Mouse (Mus musculus) MEL (cell line): ENCODE measurements around the gene Rab44.
A peak's percentile ranks its signal among the peaks of the same experiment; 100 is the strongest.

Experiments
- CHD2 ChIP-seq: IDR thresholded peaks from 2 replicates; pipeline ENCODE4 v1.6.1; 2011; ENCODE audit warnings: low read length, improper control_type of control experiment
- CTCF ChIP-seq, 3 experiments: IDR thresholded peaks in 2 of 3; conservative IDR thresholded peaks in 1 of 3; 2 replicates each; pipeline ENCODE4 v1.5.1; 2011 to 2012; ENCODE audit warnings: low read length in 3 of 3, low read depth in 2 of 3, mild to moderate bottlenecking in 2 of 3, improper control_type of control experiment in 1 of 3, inconsistent platforms in 1 of 3, mixed read lengths in 1 of 3, moderate library complexity in 1 of 3; ENCODE audit not compliant: control insufficient read depth in 1 of 3, insufficient read depth in 1 of 3, poor library complexity in 1 of 3, severe bottlenecking in 1 of 3
- EP300 ChIP-seq, 2 experiments: IDR thresholded peaks; 2 replicates each; pipeline ENCODE4 v1.6.1; 2011; ENCODE audit warnings: improper control_type of control experiment in 2 of 2, low read length in 2 of 2, low read depth in 1 of 2, mild to moderate bottlenecking in 1 of 2
- GATA1 ChIP-seq: IDR thresholded peaks from 2 replicates; pipeline ENCODE4 v1.6.1; 2011; ENCODE audit warnings: low read depth, low read length, improper control_type of control experiment
- KAT2A ChIP-seq: conservative IDR thresholded peaks from 2 replicates; pipeline ENCODE4 v1.6.1; 2012; ENCODE audit warnings: low read depth, low read length, improper control_type of control experiment, inconsistent platforms
- MAX ChIP-seq: IDR thresholded peaks from 2 replicates; pipeline ENCODE4 v1.6.1; 2011; ENCODE audit warnings: low read length, improper control_type of control experiment
- POLR2A ChIP-seq, 2 experiments: IDR thresholded peaks; 2 replicates each; pipeline ENCODE4 v1.6.1; 2011 to 2012; ENCODE audit warnings: low read length in 2 of 2, mild to moderate bottlenecking in 2 of 2, control low read depth in 1 of 2, improper control_type of control experiment in 1 of 2, low read depth in 1 of 2, moderate library complexity in 1 of 2; ENCODE audit not compliant: control insufficient read depth in 1 of 2, insufficient read depth in 1 of 2, poor library complexity in 1 of 2
- RAD21 ChIP-seq: IDR thresholded peaks from 2 replicates; pipeline ENCODE4 v1.6.1; 2011; ENCODE audit warnings: mild to moderate bottlenecking, low read depth, low read length, improper control_type of control experiment
- RCOR1 ChIP-seq: IDR thresholded peaks from 2 replicates; pipeline ENCODE4 v1.6.1; 2012; ENCODE audit warnings: low read depth, mild to moderate bottlenecking, inconsistent platforms, low read length, improper control_type of control experiment
- SMC3 ChIP-seq: IDR thresholded peaks from 2 replicates; pipeline ENCODE4 v1.6.1; 2011; ENCODE audit warnings: low read depth, low read length, improper control_type of control experiment
- USF1 ChIP-seq: IDR thresholded peaks from 2 replicates; pipeline ENCODE4 v1.6.1; 2014; ENCODE audit warnings: low read depth, mild to moderate bottlenecking, inconsistent platforms, low read length, improper control_type of control experiment, moderate library complexity

DNA sequence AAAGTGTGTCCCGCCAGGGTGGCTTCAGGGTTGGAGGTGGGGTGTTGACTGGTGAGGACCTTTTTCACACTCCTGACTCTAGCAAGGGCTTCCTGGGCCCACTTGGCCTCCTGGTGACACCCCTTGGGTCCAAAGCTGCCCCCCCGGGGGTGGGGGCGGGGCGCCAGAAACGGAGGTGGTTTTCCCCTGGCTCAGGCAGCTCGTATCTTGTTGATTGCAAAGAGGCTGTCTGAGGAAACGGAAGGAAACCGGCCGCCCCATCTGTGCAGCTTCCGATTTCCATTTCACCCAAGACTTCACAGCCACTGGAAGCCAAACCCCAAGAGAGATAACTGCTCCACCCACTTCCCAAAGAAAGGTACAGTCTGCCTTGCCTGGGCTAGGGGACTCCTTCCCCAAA, 58.1 kb downstream of the Rab44 start:
- TF ChIP-seq GATA1 (peak; percentile 76), POLR2A (IDR thresholded peaks at IDR 0.05; ENCODE audit: control insufficient read depth in 1 of 2, insufficient read depth in 1 of 2, low read depth in 1 of 2, low read length in 2 of 2, poor library complexity in 1 of 2) (peak in 1 of 2 experiments; percentile 52; a peak in 1 of 4 replicates), USF1 (no peak), EP300 (IDR thresholded peaks at IDR 0.05; ENCODE audit: low read depth in 1 of 2, low read length in 2 of 2) (peak; percentile 83 to 86), RCOR1 (no peak), SMC3 (peak; percentile 2; the same call in 1 of the 2 replicates), CHD2 (no peak), RAD21 (no peak), CTCF (IDR thresholded peaks at IDR 0.05 in 2 of 3, conservative IDR thresholded peaks at IDR 0.05 in 1 of 3; ENCODE audit: control insufficient read depth in 1 of 3, insufficient read depth in 1 of 3, low read depth in 2 of 3, low read length in 3 of 3, poor library complexity in 1 of 3, severe bottlenecking in 1 of 3) (no peak), KAT2A (no peak), MAX (no peak)
